Mouse (Mus musculus): ENCODE measurements around the gene Arhgap21.
A peak's percentile ranks its signal among the peaks of the same experiment; 100 is the strongest.

Gene Arhgap21

DNA sequence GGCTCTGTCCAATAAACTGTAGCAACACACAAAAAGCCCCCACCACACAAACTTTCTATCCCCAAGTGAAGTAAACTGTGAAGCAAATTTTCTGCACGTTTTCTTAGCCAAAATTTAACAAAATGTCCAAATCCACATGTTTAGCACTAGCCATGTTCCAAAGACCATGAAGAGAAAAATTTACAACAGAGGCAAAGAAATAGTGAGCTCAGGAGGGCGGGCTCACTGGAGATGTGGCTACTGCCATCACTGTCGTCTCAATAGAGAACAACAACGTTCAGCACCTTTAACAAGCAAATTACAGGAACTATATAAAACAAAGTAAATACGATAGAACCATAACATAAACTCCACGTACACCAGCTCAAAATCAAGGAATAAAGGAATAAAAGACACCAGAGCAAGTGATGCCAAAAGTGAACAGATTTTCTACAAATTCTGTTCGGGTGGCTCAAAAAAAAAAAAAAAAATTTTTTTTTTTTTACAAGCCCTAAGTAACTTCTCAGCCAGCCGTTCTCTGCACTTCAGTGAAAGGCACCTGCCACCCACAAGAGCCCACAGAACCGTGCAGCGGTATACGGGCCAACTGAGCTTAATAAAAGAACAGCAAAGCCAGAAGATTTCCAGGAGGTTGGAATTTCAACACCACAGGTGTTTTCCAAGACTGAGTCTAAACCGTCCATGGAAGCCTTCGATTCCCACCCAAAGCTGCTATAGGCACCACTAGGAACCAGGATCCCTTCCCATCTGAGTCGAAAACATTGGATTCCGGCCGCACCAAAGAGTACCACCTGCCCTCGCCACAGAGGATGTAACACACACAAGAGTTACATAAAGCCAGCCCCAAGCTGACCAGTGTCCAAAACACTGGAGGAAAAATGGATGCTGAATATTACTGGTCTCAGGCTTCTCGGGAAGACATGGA, 2.2 kb downstream of the Arhgap21 start:
- DNase-seq (ENCODE audit: low read depth, low spot score), result no peak

DNA sequence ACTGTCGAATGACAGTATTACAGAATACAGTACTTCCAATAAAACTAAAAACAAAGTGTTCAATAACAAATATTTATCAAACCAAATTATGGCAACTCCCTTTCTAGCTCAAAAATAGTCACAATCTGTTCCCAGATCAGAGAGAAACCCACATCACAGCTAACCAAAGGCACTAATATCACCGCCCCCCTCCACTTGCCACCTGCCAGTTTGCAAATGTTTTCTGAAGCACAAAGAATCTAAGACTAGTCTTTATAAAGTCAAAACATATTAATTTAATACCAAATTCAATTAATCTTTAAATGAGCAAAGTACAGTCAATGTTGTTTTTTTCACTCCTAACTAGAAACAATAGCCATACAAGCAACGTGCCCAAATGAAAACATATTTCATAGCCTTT, 3.3 kb downstream of the Arhgap21 start:
- DNase-seq (ENCODE audit: low read depth, low spot score), result no peak

- DNase-seq (ENCODE audit: low read depth, low spot score), result no peak
Observed at GRCm38 (mm10) chr2:20964461-20964860, 4.2 kb downstream of the Arhgap21 start.

DNA sequence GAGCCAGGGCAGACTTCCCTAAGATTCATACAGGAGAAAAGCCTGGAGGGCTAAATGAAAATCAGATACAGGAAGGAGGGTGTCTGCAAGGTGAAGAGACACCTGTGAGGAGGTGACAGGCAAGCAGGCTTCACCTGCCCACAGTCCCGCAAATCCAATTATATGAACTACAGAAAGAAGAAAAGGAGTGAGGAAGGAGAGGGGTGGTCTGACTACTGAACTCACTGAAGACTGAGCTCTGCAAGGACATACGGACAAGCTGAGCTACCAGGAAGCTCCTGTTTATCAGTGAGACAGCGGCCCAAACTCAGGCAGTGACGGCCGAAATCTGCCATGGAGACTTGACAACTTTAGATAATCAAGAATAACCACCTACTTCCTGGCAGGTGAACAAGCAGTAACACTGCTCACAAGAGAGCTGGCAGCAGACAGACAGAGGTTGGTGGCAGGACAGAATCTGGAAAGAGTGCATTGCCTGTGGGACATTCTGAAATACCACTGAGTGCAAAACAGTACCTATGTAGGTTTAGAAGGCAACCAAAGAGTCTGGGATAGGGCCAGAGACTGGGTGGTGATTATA, 5.4 kb downstream of the Arhgap21 start:
- DNase-seq (ENCODE audit: low read depth, low spot score), result no peak

- DNase-seq (ENCODE audit: low read depth, low spot score), result no peak
Observed at GRCm38 (mm10) chr2:20962284-20962683, 6.4 kb downstream of the Arhgap21 start.

DNA sequence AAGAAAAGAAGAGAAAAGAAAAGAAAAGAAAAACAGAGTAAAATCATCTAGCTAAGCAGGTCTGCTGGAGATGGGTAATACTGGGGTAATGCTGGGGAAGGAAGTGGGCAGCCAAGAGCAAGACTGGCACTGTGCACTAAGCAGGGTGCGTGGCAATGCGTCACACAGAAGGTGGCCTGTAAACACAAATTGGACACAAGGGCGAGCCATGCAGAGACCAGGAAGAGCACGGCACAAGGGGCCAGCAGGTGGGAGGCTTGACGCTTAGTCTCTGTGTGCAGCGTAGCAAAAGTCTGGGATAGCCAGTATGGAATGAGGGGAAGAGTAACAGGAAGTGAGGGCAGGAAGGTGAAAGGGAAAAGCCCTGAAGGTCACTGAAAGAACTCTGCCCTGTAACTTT, 6.9 kb downstream of the Arhgap21 start:
- DNase-seq (ENCODE audit: low read depth, low spot score), result peak; percentile 41

DNA sequence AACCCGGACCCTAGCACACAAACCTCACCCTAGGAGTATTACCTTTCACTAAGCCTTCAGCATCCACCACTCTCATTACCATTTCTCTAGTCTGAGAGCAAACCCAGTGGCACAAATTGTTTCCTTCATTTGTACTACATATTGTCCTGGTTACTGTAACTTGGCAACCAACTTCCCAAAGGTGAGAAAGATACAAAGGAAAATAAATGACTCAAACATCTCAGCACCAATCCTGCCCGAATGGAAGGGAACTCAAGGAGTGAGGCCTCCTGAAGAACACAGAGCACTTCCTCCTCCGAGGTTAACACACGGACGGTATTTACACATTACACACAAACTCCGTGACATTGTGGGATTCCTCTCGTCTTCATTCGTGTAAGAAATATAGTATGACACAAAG, 7.4 kb downstream of the Arhgap21 start:
- DNase-seq (ENCODE audit: low read depth, low spot score), result no peak

DNA sequence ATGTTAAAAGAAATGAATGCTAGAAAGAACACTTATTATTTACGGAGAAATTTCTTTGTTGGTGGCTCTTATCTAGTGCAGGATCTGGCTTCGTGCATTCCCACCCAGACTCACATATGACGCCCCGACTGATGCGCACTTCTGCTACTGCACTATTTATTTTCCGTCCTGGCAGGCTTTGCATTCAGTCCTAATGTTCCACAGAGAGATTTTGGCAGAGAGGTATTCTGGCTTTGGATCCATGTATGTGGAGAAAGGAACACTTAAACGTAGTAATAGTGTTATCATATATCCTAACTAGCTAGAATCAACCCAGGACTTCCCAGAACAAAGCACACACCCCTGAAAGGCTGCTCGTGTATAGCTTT, 8.0 kb downstream of the Arhgap21 start:
- DNase-seq (ENCODE audit: low read depth, low spot score), result no peak

DNA sequence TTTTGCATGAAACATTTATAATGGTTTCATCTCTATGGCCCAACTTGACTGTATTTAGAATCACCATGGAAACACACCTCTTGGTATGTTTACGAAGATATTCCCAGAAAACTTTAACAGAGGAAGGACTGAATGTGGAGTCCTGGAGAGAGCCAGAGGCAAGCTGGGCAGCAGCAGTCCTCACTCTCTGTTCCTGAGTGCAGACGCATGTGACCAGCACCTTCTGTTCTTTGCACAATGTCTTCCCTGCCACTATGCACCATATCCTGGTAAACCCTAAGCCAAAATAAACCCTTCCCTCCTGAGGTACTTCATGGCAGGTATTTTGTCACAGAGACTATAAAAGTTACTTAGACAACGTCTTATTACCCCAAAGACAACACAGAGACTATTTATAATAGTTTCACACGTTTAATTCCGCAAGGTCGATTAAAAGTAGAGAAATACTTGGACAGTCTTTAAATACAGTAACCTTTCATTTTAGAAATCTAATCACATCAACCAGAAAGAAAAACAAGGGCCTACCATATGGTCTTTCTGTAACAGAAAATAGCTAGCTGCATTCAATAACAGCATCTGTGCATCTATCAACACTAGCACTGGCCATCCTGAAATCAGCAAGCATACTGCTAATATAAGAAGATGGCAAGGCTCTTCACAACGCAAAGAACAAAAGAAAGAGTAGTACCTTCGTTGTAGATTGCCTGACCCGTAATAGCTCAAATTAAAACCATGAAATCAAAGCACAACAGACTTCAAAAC, 8.6 kb downstream of the Arhgap21 start:
- DNase-seq (ENCODE audit: low read depth, low spot score), result no peak

DNA sequence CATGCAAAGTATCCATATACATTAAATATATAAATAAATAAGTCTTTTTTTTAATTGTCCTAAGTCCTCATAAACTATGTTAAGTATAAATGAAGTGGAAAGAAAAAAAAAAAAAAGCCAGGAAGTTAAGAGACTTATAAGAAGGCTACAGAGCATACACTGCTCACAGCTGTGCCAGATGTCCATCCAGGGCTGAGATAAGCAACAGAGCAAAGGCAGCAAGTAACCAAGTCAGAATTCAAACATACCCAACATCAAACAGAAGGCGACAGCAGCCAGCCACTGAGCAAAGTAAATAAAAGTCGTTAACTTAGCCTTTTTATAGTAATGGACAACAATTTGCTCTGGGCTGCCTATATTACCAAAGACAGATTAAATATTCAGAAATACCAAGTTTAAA, 9.6 kb downstream of the Arhgap21 start:
- DNase-seq (ENCODE audit: low read depth, low spot score), result no peak

DNA sequence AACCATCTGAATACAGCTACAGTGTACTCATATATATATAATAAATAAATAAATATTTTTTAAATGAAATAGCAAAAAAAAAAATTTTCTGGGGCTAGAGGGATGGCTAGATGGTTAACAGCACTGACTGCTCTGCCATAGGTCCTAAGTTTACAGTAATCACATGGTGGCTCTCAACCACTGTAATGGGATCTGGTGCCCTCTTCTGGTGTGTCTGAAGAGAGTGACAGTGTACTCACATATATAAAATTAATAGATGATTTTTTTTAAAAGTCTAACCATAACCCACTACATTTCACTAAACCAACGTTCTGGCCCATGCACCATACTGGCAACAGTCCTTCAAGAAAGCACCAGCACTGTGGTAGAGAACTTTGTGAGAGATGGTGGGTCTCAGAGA, 10.7 kb downstream of the Arhgap21 start:
- DNase-seq (ENCODE audit: low read depth, low spot score), result no peak

DNA sequence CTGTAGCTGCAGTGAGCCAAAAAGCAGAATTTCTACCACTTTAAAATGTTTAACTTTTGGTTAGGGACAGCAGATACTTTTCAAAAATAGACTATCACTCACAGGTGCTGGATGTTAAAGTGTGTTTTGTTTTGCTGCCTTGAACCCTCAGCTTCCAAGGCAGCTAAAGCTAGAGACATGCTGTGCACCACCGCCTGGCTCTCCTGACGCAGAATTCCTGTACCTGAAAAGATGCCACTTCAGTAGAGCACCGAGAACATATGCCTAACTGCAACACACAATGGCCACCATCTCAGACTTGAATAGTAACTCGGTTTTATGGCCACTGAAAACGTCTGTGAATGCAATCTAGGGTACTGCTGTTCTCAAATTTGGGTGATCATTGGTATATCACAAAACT, 12.0 kb downstream of the Arhgap21 start:
- DNase-seq (ENCODE audit: low read depth, low spot score), result no peak

DNA sequence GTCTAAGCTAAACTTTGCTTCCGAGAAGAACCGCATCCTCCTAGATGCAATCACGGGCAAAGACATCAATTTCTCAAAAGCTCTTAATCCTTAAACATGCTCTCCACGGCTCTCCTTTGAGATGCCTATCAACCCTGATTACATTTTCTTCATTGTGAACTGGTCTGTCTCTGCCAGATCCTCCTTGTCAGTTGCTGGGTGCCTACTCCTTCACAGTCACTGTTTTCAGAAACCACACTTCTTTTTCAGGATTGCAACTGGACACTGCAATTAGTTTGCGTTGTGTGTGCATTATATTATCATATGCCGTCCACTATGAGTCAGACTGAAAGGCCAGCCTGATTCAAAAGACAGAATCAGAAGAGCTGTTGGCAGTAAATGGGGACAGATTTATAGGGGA, 12.7 kb downstream of the Arhgap21 start:
- no peak for DNase-seq (ENCODE audit: low read depth, low spot score)

DNA sequence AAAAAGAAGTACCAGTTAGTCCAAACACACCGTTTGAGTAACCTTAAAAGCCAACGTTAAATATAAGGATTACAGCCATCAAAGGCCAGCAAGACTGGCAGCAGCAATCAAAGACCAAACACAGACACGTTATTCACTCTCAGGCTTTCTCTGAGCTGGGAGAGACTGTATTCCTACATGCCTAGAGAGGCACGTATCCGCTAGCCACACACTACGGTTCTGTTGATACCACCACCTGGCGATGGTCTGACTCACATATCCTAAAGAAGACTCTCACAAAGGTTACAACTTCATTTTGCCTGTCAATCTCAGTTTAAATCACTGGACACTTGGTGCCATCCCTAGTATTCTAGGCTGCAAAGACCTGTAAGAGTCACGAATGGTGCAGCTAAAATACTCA, 13.3 kb downstream of the Arhgap21 start:
- no peak for DNase-seq (ENCODE audit: low read depth, low spot score)

GRCm38 (mm10) chr2:20952716-20953115, 16.0 kb downstream of the Arhgap21 start:
- DNase-seq (ENCODE audit: low read depth, low spot score), result no peak

DNA sequence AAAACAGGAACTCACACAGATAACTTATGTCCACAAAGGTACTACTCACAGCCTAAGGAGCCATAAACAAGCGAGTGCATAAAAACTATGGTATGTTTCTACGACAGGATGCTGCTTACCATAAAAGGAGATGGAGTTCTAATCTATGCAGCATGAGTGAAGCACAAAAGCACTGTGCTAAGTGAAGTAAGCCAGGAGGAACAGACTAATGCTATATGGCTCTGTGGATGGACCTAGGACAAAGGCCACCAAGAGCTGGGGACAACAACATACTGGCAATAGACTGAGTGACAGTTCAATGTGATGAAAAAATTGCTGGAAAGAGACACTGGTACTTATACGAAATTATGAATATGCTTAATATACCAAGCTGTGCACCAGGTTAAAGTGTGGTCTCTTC, 19.5 kb downstream of the Arhgap21 start:
- no peak for DNase-seq (ENCODE audit: low read depth, low spot score)

- DNase-seq (ENCODE audit: low read depth, low spot score), result no peak
Observed at GRCm38 (mm10) chr2:20947036-20947435, 21.6 kb downstream of the Arhgap21 start.

- no peak for DNase-seq (ENCODE audit: low read depth, low spot score)
Observed at GRCm38 (mm10) chr2:20945596-20945995, 23.1 kb downstream of the Arhgap21 start.

GRCm38 (mm10) chr2:20943730-20944454, 24.8 kb downstream of the Arhgap21 start:
- DNase-seq (ENCODE audit: low read depth, low spot score), result no peak

- DNase-seq (ENCODE audit: low read depth, low spot score), result no peak
Observed at GRCm38 (mm10) chr2:20943222-20943621, 25.5 kb downstream of the Arhgap21 start.

GRCm38 (mm10) chr2:20942434-20943198, 26.1 kb downstream of the Arhgap21 start:
- no peak for DNase-seq (ENCODE audit: low read depth, low spot score)

Data from CD4-positive, CD25-positive, alpha-beta regulatory T cell, adult 2 months (primary cell).